Mouse (Mus musculus) limb, embryonic 11.5 days (tissue): ENCODE measurements around the gene Aldh1a7. TPM values are rescaled to one million over a fixed set of nuclear protein-coding genes. Genes with fewer than 3 reads are reported as not detected.

ENCODE experiments used
- ATAC-seq: fragments of 200-750 bp; cut with Nextera tagmentation; 2 replicates; pipeline ENCODE4 v1.8.0; 2017; ENCODE audit warnings: low read depth; ENCODE audit not compliant: insufficient number of reproducible peaks, low FRiP score, low TSS enrichment
- DNase-seq: peaks from one replicate; pipeline ENCODE4 v3.0.0-alpha.2; 2015; ENCODE audit warnings: low spot score
- H3K27ac ChIP-seq: fragments of 300-500 bp; sonication (generic); replicated peaks from 2 replicates; pipeline ENCODE4 v1.5.1; 2014; ENCODE audit warnings: low read depth, mild to moderate bottlenecking, low read length
- H3K27me3 ChIP-seq: fragments of 300-500 bp; sonication (generic); 2 replicates; pipeline ENCODE4 v1.6.1; 2014; ENCODE audit warnings: mild to moderate bottlenecking, low read length, mixed read lengths; ENCODE audit not compliant: control insufficient read depth, insufficient read depth
- H3K36me3 ChIP-seq: fragments of 300-500 bp; sonication (generic); 2 replicates; pipeline ENCODE4 v1.6.1; 2014; ENCODE audit warnings: mild to moderate bottlenecking, low read length, moderate library complexity, mixed read lengths; ENCODE audit not compliant: control insufficient read depth, insufficient read depth
- H3K4me1 ChIP-seq: fragments of 300-500 bp; sonication (generic); 2 replicates; pipeline ENCODE4 v1.6.1; 2014; ENCODE audit warnings: low read length, mixed read lengths; ENCODE audit not compliant: control insufficient read depth, insufficient read depth
- H3K4me2 ChIP-seq: fragments of 300-500 bp; sonication (generic); 2 replicates; pipeline ENCODE4 v1.6.1; 2014; ENCODE audit warnings: low read depth, mild to moderate bottlenecking, moderate library complexity; ENCODE audit not compliant: severe bottlenecking
- H3K4me3 ChIP-seq: fragments of 300-500 bp; sonication (generic); 2 replicates; pipeline ENCODE4 v1.5.1; 2014; ENCODE audit warnings: low read depth, low read length
- H3K9ac ChIP-seq: fragments of 300-500 bp; sonication (generic); 2 replicates; pipeline ENCODE4 v1.6.1; 2014; ENCODE audit warnings: mild to moderate bottlenecking, low read length
- H3K9me3 ChIP-seq: fragments of 300-500 bp; sonication (generic); 2 replicates; pipeline ENCODE4 v1.6.1; 2016; ENCODE audit warnings: low read length; ENCODE audit not compliant: control insufficient read depth
- WGBS: fragments of 180-500 bp; shearing (Covaris S2); extraction: QIAGEN DNeasy Blood & Tissue Kit; methylation state at CpG from one replicate; pipeline ENCODE4 v1.1.7; 2014; 5-methylcytosine and 5-hydroxymethylcytosine counted together
- polyA plus RNA-seq: library from polyadenylated mRNA; unstranded; fragments of >200 nt; fragmentation: Nextera tagmentation; extraction: Ambion mirVana; gene quantifications from 2 replicates; pipeline ENCODE4 v1.2.1, GENCODE M21; 2014

Gene Aldh1a7
- polyA plus RNA-seq, 1 experiment from 2014 or later = 0.71 TPM

DNA sequence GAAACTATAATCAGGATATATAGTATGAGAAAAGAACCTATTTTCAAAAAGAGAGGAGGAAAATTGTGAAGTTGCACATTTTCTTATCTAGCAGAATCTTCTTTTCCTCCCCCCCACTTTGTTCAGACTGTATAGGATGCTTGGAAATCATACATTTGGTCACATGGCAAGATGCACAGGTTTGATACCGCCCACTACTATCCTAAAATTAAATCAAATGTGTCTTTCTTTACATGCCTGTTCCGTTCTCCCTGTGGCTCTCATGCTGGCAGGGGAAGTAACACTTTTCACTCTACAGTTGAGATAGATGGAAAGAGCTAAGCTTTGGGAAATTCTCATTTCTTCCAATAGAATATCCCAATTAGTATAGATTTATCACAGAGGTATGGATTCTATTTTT, 7.1 kb downstream of the Aldh1a7 start:
- H3K27ac ChIP-seq = no peak overlapping the region
- H3K4me2 ChIP-seq = no peak overlapping the region
- no peaks in the 10 kb centered on the region for H3K36me3 ChIP-seq
- ATAC-seq (no peak), DNase-seq (no peak)
- no peaks in the 10 kb centered on the region for H3K9me3 ChIP-seq
- WGBS = 93% methylated on average over 2 of the region's 2 CpGs
- H3K4me1 ChIP-seq = no peaks in the 10 kb centered on the region
- H3K4me3 ChIP-seq = no peak overlapping the region
- H3K27me3 ChIP-seq = no peaks in the 10 kb centered on the region
- no peak overlapping the region for H3K9ac ChIP-seq

DNA sequence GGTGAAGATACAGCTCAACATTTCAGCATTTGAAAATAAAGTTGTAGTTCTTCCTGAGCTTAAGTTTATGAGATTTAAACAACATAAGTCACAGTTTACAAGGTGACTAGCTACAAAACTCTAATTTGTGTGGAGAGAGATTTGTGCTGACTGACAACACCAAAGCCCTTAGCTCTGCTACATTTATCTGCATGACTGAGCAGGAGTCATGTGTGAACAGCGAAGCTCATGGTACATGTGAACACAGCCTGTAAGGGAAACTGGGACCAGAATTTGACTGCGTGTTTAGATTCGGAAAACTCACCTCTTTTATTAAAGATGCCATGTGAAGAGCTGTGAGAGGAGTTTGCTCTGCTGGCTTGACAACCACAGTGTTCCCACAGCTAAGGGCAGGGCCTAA, 11.7 kb downstream of the Aldh1a7 start:
- Histone ChIP-seq H3K4me1 (no peaks in the 10 kb centered on the region), H3K27ac (no peak overlapping the region), H3K36me3 (no peaks in the 10 kb centered on the region), H3K4me3 (no peak overlapping the region), H3K4me2 (no peak overlapping the region), H3K9me3 (no peaks in the 10 kb centered on the region), H3K9ac (no peak overlapping the region), H3K27me3 (no peaks in the 10 kb centered on the region)
- ATAC-seq = no peak
- no peak for DNase-seq
- WGBS = 93% methylated on average over 3 of the region's 3 CpGs

DNA sequence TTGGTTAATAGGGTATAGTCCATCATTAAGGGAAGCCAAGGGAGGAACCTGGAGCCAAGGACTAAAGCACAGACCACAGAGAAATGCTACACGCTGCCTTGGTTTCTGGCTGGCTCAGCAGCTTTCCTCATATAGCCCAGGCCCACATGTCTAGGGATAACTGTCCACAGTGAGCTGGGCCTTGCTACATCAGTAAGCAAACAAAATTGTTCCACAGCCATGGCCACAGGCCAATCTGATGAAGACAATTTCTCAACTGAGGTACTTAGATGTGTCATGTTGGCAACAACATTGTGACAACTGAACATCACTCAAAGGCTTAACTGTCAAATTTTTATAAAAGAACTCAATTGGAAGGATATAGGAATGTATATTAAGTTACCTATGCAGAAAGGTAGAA, 12.3 kb downstream of the Aldh1a7 start:
- H3K27ac ChIP-seq = no peak overlapping the region
- no peaks in the 10 kb centered on the region for H3K27me3 ChIP-seq
- no peaks in the 10 kb centered on the region for H3K4me1 ChIP-seq
- DNase-seq (no peak), ATAC-seq (no peak)
- 86% methylated on average over 1 of the region's 1 CpGs for WGBS
- H3K36me3 ChIP-seq = no peaks in the 10 kb centered on the region
- H3K4me2 ChIP-seq = no peak overlapping the region
- H3K9me3 ChIP-seq = no peaks in the 10 kb centered on the region
- no peak overlapping the region for H3K9ac ChIP-seq
- no peak overlapping the region for H3K4me3 ChIP-seq

DNA sequence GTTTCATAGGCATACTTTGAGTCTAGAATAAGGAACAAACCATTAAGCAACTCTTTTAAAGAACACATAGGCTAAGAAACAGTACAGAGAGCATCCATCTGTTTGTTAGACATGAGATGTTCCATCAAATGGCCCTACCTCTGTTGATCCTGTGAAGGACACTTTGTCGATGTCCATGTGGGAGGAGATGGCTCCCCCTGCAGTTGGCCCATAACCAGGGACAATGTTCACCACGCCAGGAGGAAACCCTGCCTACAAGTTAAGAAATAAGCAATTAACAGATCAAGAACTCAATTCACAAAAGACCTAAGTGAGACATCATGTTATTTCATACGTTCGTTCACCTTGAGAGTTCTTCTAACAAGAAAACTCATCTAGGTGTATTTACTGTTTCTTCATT, 12.8 kb downstream of the Aldh1a7 start:
- Histone ChIP-seq H3K27ac (no peak overlapping the region), H3K9me3 (no peaks in the 10 kb centered on the region), H3K9ac (no peak overlapping the region), H3K4me2 (no peak overlapping the region), H3K36me3 (no peaks in the 10 kb centered on the region), H3K4me3 (no peak overlapping the region), H3K4me1 (no peaks in the 10 kb centered on the region), H3K27me3 (no peaks in the 10 kb centered on the region)
- WGBS = 86% methylated on average over 4 of the region's 4 CpGs
- DNase-seq = no peak
- ATAC-seq = no peak

DNA sequence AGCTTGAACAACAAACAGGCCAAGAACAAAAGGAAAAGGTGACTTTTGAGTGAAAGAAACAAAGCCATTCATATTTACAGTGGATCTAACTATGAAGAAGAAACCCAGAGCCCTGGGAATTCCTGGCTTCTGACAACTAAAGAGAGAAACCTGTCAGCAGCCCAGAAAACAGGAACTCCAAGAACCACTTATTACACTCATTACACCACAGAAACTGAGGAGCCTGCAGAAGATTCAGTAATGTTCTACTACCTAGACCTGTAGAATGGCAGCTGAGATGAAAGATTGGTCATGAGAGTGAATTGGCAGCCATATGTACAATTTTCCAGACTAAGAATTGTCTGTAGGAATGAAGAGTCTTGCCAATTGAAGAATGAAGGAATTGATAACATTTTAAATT, 20.2 kb downstream of the Aldh1a7 start:
- no peak for ATAC-seq
- H3K36me3 ChIP-seq = no peaks in the 10 kb centered on the region
- H3K4me2 ChIP-seq = no peak overlapping the region

DNA sequence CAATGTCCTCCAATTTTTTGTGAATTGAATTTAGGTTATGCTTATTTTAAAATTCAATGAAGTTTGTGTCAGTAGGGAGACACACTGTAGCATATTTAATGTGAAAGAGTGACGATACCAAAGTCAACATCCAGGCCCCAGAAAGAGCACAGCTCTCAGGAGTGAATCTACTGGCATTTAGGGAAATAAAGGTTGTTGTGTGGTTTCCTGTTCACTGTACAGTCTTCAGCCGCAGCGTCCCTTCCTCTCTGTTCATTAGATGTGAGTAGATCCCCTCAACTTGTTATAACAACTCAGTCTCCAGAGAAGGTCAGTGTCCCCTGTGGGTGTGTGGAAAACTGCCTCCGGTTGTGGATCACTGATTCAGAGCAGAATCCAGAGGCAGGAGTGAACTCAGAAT, 20.6 kb downstream of the Aldh1a7 start:
- H3K4me3 ChIP-seq = no peak overlapping the region
- no peaks in the 10 kb centered on the region for H3K27me3 ChIP-seq
- H3K4me2 ChIP-seq = no peak overlapping the region
- ATAC-seq = no peak
- no peak for DNase-seq
- H3K36me3 ChIP-seq = no peaks in the 10 kb centered on the region
- H3K9ac ChIP-seq = no peak overlapping the region
- H3K9me3 ChIP-seq = no peaks in the 10 kb centered on the region
- no peaks in the 10 kb centered on the region for H3K4me1 ChIP-seq
- H3K27ac ChIP-seq = no peak overlapping the region
- WGBS = 79% methylated on average over 4 of the region's 4 CpGs

More for the DNA sequence above, 20.2 kb downstream of the Aldh1a7 start:
- DNase-seq = no peak
- Histone ChIP-seq H3K4me3 (no peak overlapping the region), H3K27me3 (no peaks in the 10 kb centered on the region), H3K9ac (no peak overlapping the region), H3K9me3 (no peaks in the 10 kb centered on the region), H3K4me1 (no peaks in the 10 kb centered on the region), H3K27ac (no peak overlapping the region)

DNA sequence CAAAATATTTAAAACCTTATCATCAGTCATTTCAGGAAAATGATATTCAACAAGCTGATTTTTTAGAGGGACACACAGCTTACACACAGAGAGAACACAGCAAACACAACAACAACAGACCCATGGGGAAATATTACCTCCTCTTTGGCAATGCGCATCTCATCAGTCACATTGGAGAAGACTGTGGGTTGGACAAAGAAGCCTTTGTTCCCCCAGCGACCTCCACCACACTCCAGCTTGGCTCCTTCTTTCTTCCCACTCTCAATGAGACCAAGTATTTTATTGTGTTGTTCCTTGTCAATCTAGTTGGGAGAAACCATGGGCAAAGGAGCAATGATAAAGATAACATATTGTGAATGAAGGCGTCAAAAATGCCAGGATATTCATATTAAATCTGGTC, 25.3 kb downstream of the Aldh1a7 start:
- no peak overlapping the region for H3K27ac ChIP-seq
- ATAC-seq (no peak), DNase-seq (no peak)
- H3K9ac ChIP-seq = no peak overlapping the region
- H3K27me3 ChIP-seq = no peaks in the 10 kb centered on the region
- WGBS = 74% methylated on average over 3 of the region's 3 CpGs
- no peak overlapping the region for H3K4me3 ChIP-seq
- no peaks in the 10 kb centered on the region for H3K9me3 ChIP-seq
- no peak overlapping the region for H3K4me2 ChIP-seq
- H3K36me3 ChIP-seq = no peaks in the 10 kb centered on the region
- H3K4me1 ChIP-seq = no peaks in the 10 kb centered on the region

DNA sequence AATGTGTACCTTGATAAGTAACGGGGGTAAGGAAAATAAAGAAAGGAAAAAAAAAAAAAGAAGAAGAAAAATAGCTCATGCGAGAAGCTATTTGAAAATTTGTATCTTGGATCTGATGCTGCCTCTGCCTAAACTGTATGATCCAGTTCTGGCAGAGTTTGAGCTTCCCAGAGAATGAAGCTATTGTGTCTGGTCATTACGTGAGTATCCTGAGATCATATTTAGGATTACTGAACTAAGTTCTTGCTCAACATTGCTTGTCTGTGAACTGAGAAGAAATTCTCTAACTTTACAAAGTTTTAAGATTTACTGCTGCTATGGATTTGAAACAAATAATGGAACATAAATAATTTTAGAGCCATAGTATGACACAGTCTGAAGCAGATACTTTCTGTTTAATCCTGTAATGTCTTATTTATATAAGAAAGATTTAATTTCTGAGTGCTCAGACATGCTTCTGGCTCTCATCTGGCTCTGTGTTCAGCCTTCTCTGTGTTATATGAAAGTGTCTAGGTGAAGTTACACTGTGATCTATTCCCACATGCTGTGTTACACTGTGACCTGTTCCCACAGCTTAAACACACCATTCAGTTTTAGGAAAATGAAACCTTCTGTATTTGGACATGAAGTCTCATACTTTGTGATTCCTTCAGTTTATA, 49.5 kb downstream of the Aldh1a7 start:
- WGBS = 88% methylated on average over 3 of the region's 3 CpGs
- Histone ChIP-seq H3K9me3 (no peaks in the 10 kb centered on the region), H3K36me3 (no peaks in the 10 kb centered on the region), H3K27me3 (no peaks in the 10 kb centered on the region), H3K9ac (no peak overlapping the region), H3K4me1 (no peaks in the 10 kb centered on the region), H3K27ac (no peak overlapping the region), H3K4me3 (no peak overlapping the region), H3K4me2 (no peak overlapping the region)
- ATAC-seq (no peak), DNase-seq (no peak)
